Mouse (Mus musculus) intestine, embryonic 14.5 days (tissue): Measurements from ENCODE around the gene Rer1. TPM values are rescaled to one million over a fixed set of nuclear protein-coding genes. Genes with fewer than 3 reads are reported as not detected.
A peak's percentile ranks its signal among the peaks of the same experiment; 100 is the strongest.
"Not testable (repeated sequence)": the region's sequence is repeated elsewhere in the genome, so short reads cannot be mapped to it uniquely, and the experiment has no call there.

ENCODE experiments used
- ATAC-seq: fragments of 200-750 bp; cut with Nextera tagmentation; replicated peaks from 2 replicates; pipeline ENCODE4 v1.8.0; 2017; ENCODE audit warnings: low read depth, moderate number of reproducible peaks, moderate TSS enrichment, moderate library complexity; ENCODE audit not compliant: low FRiP score, low TSS enrichment
- DNase-seq: peaks from one replicate; pipeline ENCODE4 v3.0.0-alpha.2; 2018; ENCODE audit warnings: low spot score
- H3K27ac ChIP-seq: fragments of 300-500 bp; sonication (generic); 2 replicates; pipeline ENCODE4 v1.5.1; 2014; ENCODE audit warnings: low read depth, mild to moderate bottlenecking, control low read depth
- H3K27me3 ChIP-seq: fragments of 300-500 bp; sonication (generic); replicated peaks from 2 replicates; pipeline ENCODE4 v1.6.1; 2014; ENCODE audit warnings: low read length, control low read depth; ENCODE audit not compliant: control insufficient read depth, insufficient read depth
- H3K36me3 ChIP-seq: fragments of 300-500 bp; sonication (generic); 2 replicates; pipeline ENCODE4 v1.6.1; 2014; ENCODE audit warnings: low read length, control low read depth; ENCODE audit not compliant: control insufficient read depth, insufficient read depth
- H3K4me1 ChIP-seq: fragments of 300-500 bp; sonication (generic); replicated peaks from 2 replicates; pipeline ENCODE4 v1.6.1; 2014; ENCODE audit warnings: low read length, control low read depth, mixed read lengths; ENCODE audit not compliant: control insufficient read depth, insufficient read depth
- H3K4me2 ChIP-seq: fragments of 300-500 bp; sonication (generic); 2 replicates; pipeline ENCODE4 v1.6.1; 2014; ENCODE audit warnings: low read length
- H3K4me3 ChIP-seq: fragments of 300-500 bp; sonication (generic); 2 replicates; pipeline ENCODE4 v1.5.1; 2014; ENCODE audit warnings: low read depth, low read length, control low read depth, mixed read lengths
- H3K9ac ChIP-seq: fragments of 300-500 bp; sonication (generic); 2 replicates; pipeline ENCODE4 v1.6.1; 2014; ENCODE audit warnings: mild to moderate bottlenecking, low read length
- H3K9me3 ChIP-seq: fragments of 300-500 bp; sonication (generic); 2 replicates; pipeline ENCODE4 v1.6.1; 2016; ENCODE audit warnings: low read length, control low read depth; ENCODE audit not compliant: control insufficient read depth
- WGBS: fragments of 180-500 bp; shearing (Covaris S2); extraction: QIAGEN DNeasy Blood & Tissue Kit; methylation state at CpG from one replicate; pipeline ENCODE4 v1.1.7; 2014; 5-methylcytosine and 5-hydroxymethylcytosine counted together
- polyA plus RNA-seq: library from polyadenylated mRNA; unstranded; fragments of >200 nt; fragmentation: Nextera tagmentation; extraction: Ambion mirVana; gene quantifications from 2 replicates; pipeline ENCODE4 v1.2.1, GENCODE M21; 2014

Gene Rer1
- polyA plus RNA-seq, 1 experiment from 2014 or later, result 188 TPM

- Histone ChIP-seq H3K4me3 (peak overlapping the region; percentile 99), H3K36me3 (peaks cover 33% of the 10 kb centered on the region), H3K9me3 (no peaks in the 10 kb centered on the region), H3K27ac (peak overlapping the region; percentile 83), H3K4me2 (peak overlapping the region; percentile 95), H3K4me1 (peaks cover 21% of the 10 kb centered on the region), H3K9ac (peak overlapping the region; percentile 71), H3K27me3 (no peaks in the 10 kb centered on the region)
- DNase-seq, result no peak
- 3% methylated on average over 35 of the region's 35 CpGs for WGBS
- ATAC-seq, result no peak; the same call in 1 of the 2 replicates
These were observed 725 bp downstream of the Rer1 start for GRCm38 (mm10) chr4:155085206-155086107.

GRCm38 (mm10) chr4:155084351-155084750, 1.8 kb downstream of the Rer1 start:
- H3K9me3 ChIP-seq, result no peaks in the 10 kb centered on the region
- peak overlapping the region; percentile 95 for H3K4me2 ChIP-seq
- H3K36me3 ChIP-seq, result peaks cover 39% of the 10 kb centered on the region
- no peak for ATAC-seq
- H3K27ac ChIP-seq, result no peak overlapping the region
- H3K4me1 ChIP-seq, result peaks cover 21% of the 10 kb centered on the region
- 0 out of 2 replicates have a peak overlapping the region, but pooled peaks have one; percentile 99 for H3K4me3 ChIP-seq
- 77% methylated on average over 7 of the region's 7 CpGs for WGBS
- H3K9ac ChIP-seq, result no peak overlapping the region
- no peaks in the 10 kb centered on the region for H3K27me3 ChIP-seq
- DNase-seq, result no peak

GRCm38 (mm10) chr4:155083553-155083952, 2.6 kb downstream of the Rer1 start:
- no peak for DNase-seq
- Histone ChIP-seq H3K36me3 (peaks cover 47% of the 10 kb centered on the region), H3K9me3 (no peaks in the 10 kb centered on the region), H3K27me3 (no peaks in the 10 kb centered on the region), H3K4me2 (no peak overlapping the region), H3K4me1 (peaks cover 21% of the 10 kb centered on the region), H3K27ac (no peak overlapping the region), H3K4me3 (no peak overlapping the region), H3K9ac (no peak overlapping the region)
- no peak for ATAC-seq
- WGBS, result 85% methylated on average over 4 of the region's 4 CpGs

GRCm38 (mm10) chr4:155079666-155080065, 6.5 kb downstream of the Rer1 start:
- Histone ChIP-seq H3K36me3 (peaks cover 86% of the 10 kb centered on the region), H3K9ac (no peak overlapping the region), H3K4me1 (peaks cover 8% of the 10 kb centered on the region; the same call in 1 of the 2 replicates), H3K9me3 (no peaks in the 10 kb centered on the region), H3K27ac (no peak overlapping the region), H3K27me3 (no peaks in the 10 kb centered on the region), H3K4me3 (no peak overlapping the region), H3K4me2 (no peak overlapping the region)
- DNase-seq (no peak), ATAC-seq (no peak)
- 80% methylated on average over 6 of the region's 6 CpGs for WGBS

- H3K27ac ChIP-seq, H3K4me1 ChIP-seq, H3K27me3 ChIP-seq, DNase-seq, H3K9ac ChIP-seq, ATAC-seq, H3K4me2 ChIP-seq, H3K4me3 ChIP-seq, H3K9me3 ChIP-seq: not testable (repeated sequence)
- H3K36me3 ChIP-seq, result peaks cover 95% of the 10 kb centered on the region
- WGBS, result 91% methylated on average over 10 of the region's 10 CpGs
These were observed 7.4 kb downstream of the Rer1 start for GRCm38 (mm10) chr4:155078808-155079207.

GRCm38 (mm10) chr4:155076677-155077076, 9.5 kb downstream of the Rer1 start:
- H3K4me3 ChIP-seq, result no peak overlapping the region
- 48% methylated on average over 9 of the region's 9 CpGs for WGBS
- H3K36me3 ChIP-seq, result peaks cover 98% of the 10 kb centered on the region
- no peak overlapping the region for H3K27ac ChIP-seq
- H3K4me2 ChIP-seq, result no peak overlapping the region
- no peak overlapping the region for H3K9ac ChIP-seq
- no peaks in the 10 kb centered on the region for H3K9me3 ChIP-seq
- DNase-seq (no peak), ATAC-seq (no peak)
- no peaks in the 10 kb centered on the region for H3K4me1 ChIP-seq
- no peaks in the 10 kb centered on the region for H3K27me3 ChIP-seq

- Histone ChIP-seq H3K36me3 (peaks cover 100% of the 10 kb centered on the region), H3K9ac (no peak overlapping the region), H3K4me2 (no peak overlapping the region), H3K4me1 (no peaks in the 10 kb centered on the region), H3K4me3 (no peak overlapping the region), H3K27ac (no peak overlapping the region), H3K27me3 (no peaks in the 10 kb centered on the region), H3K9me3 (no peaks in the 10 kb centered on the region)
- WGBS, result 93% methylated on average over 2 of the region's 2 CpGs
- DNase-seq, result no peak
- ATAC-seq, result no peak
These were observed 10.4 kb downstream of the Rer1 start for GRCm38 (mm10) chr4:155075813-155076212.

- peaks cover 100% of the 10 kb centered on the region for H3K36me3 ChIP-seq
- WGBS, result 84% methylated on average over 9 of the region's 9 CpGs
- no peak for ATAC-seq
These were observed 11.0 kb downstream of the Rer1 start for GRCm38 (mm10) chr4:155075137-155075536.

GRCm38 (mm10) chr4:155074418-155074817, 11.8 kb downstream of the Rer1 start:
- Histone ChIP-seq H3K27ac (no peak overlapping the region), H3K4me1 (no peaks in the 10 kb centered on the region), H3K9me3 (no peaks in the 10 kb centered on the region), H3K4me3 (no peak overlapping the region), H3K4me2 (no peak overlapping the region), H3K27me3 (no peaks in the 10 kb centered on the region), H3K9ac (no peak overlapping the region), H3K36me3 (peaks cover 100% of the 10 kb centered on the region)
- DNase-seq (no peak), ATAC-seq (no peak)
- WGBS, result 83% methylated on average over 9 of the region's 9 CpGs

More at GRCm38 (mm10) chr4:155075137-155075536, 11.0 kb downstream of the Rer1 start:
- Histone ChIP-seq H3K9me3 (no peaks in the 10 kb centered on the region), H3K27ac (no peak overlapping the region), H3K27me3 (no peaks in the 10 kb centered on the region), H3K9ac (no peak overlapping the region), H3K4me3 (no peak overlapping the region), H3K4me2 (no peak overlapping the region), H3K4me1 (no peaks in the 10 kb centered on the region)
- DNase-seq, result no peak
